Mouse (Mus musculus): ENCODE results near the gene Sdk1.

DNA sequence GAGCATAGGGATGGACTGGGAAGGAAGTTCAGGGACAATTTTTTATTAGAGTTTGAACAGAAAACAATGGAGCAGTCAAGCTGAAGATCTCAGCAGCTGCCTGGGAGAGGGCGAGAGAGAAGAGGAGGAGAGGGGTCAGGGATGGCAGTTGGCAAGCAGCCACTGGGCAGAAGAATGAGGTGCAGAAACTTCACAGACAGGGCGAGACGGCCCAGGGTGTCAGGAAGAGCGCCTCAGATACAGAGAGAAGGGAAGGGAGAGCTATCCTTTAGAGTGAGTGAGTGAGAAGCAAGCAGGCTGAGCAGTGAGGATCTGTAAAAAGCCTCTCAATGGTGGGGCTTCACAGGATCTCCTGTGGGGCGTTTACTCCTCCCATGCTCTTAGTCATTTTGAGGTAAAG, 319.0 kb downstream of the Sdk1 start:
- TF ChIP-seq CTCF (IDR thresholded peaks at IDR 0.05; ENCODE audit: low read depth, low read length) (no peak), POLR2A (IDR thresholded peaks at IDR 0.05; ENCODE audit: borderline replicate concordance, low read depth, low read length) (no peak)

All from bone marrow macrophage, adult 2 months (primary cell).